Mouse (Mus musculus) ES-E14 (cell line): ENCODE measurements at regions not wholly inside any gene's neighbourhood (a gene's known extent, or its start where the extent isn't known, plus 50 kb on each side); places are given as distances from the start of the nearest gene placed in this dataset.

Experiments
- HCFC1 ChIP-seq: IDR thresholded peaks from 2 replicates; pipeline ENCODE4 v1.6.1; 2012; ENCODE audit warnings: low read length, inconsistent platforms, borderline replicate concordance; ENCODE audit not compliant: insufficient read depth
- ZC3H11A ChIP-seq: IDR thresholded peaks from 2 replicates; pipeline ENCODE4 v1.6.1; 2012; ENCODE audit warnings: low read depth, mild to moderate bottlenecking, inconsistent platforms, low read length, borderline replicate concordance
- ZNF384 ChIP-seq: IDR thresholded peaks from 2 replicates; pipeline ENCODE4 v1.6.1; 2012; ENCODE audit warnings: low read depth, low read length, inconsistent platforms

- no peak for TF ChIP-seq HCFC1
- TF ChIP-seq ZC3H11A, result no peak
- TF ChIP-seq ZNF384, result no peak
Measured at GRCm38 (mm10) chr13:117401245-117401644, 180.4 kb upstream of the Gm17509 start.
